Mouse (Mus musculus) v-Abl transformed pro-B cells (cell line): ENCODE measurements at regions not wholly inside any gene's neighbourhood (a gene's known extent, or its start where the extent isn't known, plus 50 kb on each side); places are given as distances from the start of the nearest gene placed in this dataset.

Experiments used
- in situ Hi-C, 2 experiments: fragments of 400-800 bp; cut with MboI; formaldehyde crosslinking; loops; one replicate each; pipeline ENCODE4 v1.15.1; 2025; ENCODE audit not compliant: unreplicated experiment in 2 of 2

DNA sequence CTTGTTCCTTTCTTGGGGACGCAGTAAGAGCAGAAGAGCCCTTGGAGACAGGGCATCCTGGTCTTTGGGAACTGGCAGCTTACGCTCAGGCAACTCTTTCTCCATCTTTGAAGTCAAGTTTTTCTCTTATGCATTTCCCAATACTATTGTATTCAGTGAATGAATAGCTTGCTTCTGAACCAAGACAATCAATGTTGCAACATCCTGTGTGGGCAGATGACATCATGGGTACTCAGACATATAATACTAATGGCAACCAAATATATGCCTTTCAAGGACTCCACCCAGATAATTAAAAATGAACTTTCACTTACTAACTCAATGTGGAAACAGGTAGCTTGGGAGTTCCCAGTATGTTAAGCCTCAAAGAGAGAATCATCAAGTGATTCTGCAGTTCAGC, 104.6 kb downstream of the Ngf start:
- in situ Hi-C loops, result no loop called here

DNA sequence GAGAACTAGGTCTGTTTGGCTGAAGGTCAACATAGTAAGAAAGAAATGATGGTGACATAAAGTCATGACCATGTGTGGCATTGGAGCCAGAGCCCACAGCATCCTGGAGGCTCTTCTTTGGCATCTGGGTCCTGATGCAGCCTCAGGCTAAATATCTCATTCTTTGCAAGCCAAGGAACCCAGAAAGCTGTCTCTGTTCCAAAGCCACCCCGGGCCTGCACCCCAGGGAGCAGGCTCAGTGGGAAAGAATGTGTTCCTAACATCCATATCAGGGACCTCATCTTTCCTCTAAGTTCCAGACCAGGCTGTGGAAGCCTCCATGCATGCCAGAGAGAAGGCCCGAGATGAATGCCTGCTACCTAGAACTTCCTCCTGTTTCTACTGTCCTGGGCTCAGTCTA, 107.2 kb downstream of the Ngf start:
- in situ Hi-C loops, result no loop called here

GRCm38 (mm10) chr3:102581830-102582229, 112.1 kb downstream of the Ngf start:
- in situ Hi-C loops, result no loop called here

DNA sequence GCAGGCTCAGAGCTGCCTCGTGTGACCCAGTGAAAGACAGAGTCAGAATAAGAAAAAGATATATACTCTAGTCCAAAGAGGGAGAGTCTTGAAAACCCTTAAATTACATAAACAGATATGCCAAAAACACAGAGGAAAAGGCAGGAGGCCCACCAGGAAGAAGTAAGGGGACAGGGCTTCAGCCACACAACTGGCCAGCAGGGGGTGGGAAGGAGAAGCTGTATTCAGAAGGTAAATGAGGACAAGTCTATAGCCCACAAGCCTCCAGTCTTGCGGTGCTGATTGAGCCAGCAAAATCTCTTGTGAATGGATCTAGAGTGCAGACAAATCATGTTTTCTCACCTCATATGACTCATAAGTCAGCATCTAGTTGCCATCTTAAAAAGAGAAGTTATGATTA, 115.4 kb downstream of the Ngf start:
- in situ Hi-C loops, result no loop called here

- in situ Hi-C loops, result no loop called here
Measured at GRCm38 (mm10) chr3:102586221-102586620, 116.5 kb downstream of the Ngf start.

GRCm38 (mm10) chr3:102592041-102592440, 122.3 kb downstream of the Ngf start:
- in situ Hi-C loops, result no loop called here

- in situ Hi-C loops, result no loop called here
Measured at GRCm38 (mm10) chr3:102596944-102597551, 127.3 kb downstream of the Ngf start.

DNA sequence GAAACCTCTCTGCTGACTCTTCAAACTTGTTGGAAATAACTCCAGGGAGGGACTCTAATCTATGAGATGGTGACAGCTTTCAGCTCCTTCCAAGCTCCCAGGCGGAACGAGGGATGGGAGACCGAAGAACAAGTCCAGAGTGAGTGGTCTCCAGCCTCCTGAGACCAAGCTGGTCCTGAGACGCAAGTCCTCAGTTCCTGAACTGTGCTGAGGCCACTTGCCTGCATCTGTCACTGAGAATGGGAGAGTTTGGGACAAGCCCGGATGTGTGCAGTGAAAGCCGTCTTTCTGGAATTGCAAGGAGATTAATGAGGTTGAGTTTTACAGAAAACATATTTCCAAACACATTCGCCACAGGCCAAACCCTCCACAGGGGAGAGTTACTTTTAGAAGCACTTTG, 129.3 kb downstream of the Ngf start:
- in situ Hi-C loops, result no loop called here

- in situ Hi-C loops, result no loop called here
Measured at GRCm38 (mm10) chr3:102602766-102603165, 131.6 kb upstream of the Tspan2 start.

- in situ Hi-C loops, result no loop called here
Measured at GRCm38 (mm10) chr3:102605284-102605683, 129.0 kb upstream of the Tspan2 start.

DNA sequence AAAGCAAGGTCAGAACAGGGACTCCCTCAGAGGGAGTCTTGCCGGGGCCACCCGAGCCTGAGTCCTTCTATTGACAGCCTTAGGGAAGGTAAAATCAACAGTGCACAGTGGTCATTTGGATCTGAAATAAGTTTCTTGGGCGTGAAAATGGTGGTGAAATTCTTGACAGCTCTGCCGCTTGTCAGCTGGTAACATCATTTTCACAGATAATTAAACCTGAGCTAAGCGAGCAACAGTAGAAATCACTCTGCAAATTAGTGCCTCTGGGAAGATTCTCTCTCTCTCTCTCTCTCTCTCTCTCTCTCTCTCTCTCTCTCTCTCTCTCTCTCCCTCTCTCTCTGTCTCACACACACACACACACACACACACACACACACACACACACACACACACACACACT, 123.4 kb upstream of the Tspan2 start:
- in situ Hi-C loops, result no loop called here

GRCm38 (mm10) chr3:102611398-102612366, 122.6 kb upstream of the Tspan2 start:
- in situ Hi-C loops, result no loop called here

DNA sequence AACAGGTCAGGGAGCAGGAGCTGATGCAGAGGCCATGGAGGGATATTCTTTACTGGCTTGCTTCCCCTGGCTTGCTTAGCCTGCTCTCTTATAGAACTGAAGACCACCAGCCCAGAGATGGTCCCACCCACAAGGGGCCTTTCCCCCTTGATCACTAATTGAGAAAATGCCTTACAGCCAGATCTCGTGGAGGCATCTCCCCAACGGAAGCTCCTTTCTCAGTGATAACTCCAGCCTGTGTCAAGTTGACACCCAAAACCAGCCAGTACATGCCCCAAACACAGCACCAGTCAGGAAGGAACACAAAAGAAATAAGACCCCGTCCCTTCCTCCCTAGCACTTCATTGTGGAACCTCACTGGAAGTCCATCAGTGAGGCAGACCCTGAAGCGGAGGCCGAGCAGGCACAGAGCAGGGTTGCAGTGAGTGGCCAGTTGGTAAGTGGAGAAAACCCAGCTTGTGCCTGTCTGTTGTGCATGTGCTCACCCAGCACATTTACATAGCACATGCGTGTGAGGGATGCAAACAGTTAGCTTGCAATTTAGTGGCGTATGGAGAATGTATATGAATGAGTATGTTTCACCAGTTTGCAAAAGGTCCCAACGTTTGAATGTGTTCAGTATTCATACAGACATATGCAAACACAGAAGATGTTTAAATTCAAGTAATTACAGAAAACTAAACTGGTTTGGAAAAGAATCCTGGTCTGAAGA, 114.5 kb upstream of the Tspan2 start:
- in situ Hi-C loops, result no loop called here

DNA sequence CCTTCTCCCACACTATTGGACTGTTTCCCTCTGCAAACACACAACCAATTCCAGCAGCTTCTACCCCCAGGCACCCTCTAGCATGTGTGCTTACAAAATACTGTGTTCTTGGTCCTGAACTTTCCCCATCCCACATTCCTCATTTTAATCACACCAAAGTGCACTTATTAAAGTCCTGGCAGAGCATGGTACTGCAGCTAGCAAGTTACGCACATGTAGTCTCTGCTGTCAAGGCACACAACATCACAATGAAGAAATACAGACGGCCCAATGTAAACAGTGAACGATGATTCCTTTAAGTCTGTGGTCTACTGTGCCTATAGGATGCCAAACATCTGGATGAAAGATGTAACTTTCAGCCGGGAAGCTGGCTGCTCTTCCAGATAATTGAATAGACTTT, 98.3 kb upstream of the Tspan2 start:
- in situ Hi-C loops, result no loop called here

GRCm38 (mm10) chr3:102636674-102637073, 97.7 kb upstream of the Tspan2 start:
- in situ Hi-C loops, result no loop called here

- in situ Hi-C loops, result no loop called here
Measured at GRCm38 (mm10) chr3:102644276-102644940, 89.9 kb upstream of the Tspan2 start.

- in situ Hi-C loops, result no loop called here
Measured at GRCm38 (mm10) chr3:102648450-102648849, 85.9 kb upstream of the Tspan2 start.

DNA sequence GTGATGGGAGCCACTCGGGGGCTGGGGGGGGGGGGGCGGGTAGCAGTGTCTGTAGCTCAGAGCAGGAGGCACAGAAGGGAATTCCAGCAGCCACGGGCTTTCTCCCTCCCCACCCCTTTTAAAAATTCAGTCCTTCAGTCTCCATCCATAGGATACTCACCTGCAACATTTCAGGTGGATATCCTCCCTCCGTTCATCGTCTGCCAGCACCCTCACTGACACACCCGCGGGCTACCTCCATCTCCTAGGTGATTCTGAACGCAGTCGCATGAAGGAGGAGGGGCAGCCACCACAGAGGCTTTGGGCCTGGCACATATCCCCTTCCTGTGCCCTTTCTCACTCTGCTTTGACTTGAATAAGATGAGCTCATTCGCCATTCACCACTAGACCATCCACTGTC, 79.4 kb upstream of the Tspan2 start:
- in situ Hi-C loops, result no loop called here

DNA sequence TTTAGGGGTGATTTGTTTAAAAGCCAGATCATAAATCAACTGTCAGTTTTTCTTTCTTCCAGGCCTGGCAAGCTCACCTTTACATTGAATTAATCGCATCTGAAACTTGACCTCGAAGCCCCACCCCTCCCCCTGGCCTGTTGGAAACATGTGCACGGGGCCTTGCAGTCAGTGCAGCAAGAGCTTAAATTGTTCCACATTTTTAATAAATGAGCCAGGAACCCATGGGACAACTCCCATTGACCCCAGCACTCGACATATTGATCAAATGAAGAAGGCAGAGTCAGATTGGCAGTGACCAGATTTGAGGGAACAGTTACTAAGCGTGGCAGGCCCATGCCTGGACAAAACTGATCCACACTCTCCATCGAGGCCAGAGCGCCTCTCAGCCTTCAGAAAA, 77.2 kb upstream of the Tspan2 start:
- in situ Hi-C loops, result no loop called here

GRCm38 (mm10) chr3:102657531-102658060, 76.7 kb upstream of the Tspan2 start:
- in situ Hi-C loops, result no loop called here

- in situ Hi-C loops, result no loop called here
Measured at GRCm38 (mm10) chr3:102659352-102659751, 75.0 kb upstream of the Tspan2 start.
